Mouse (Mus musculus) neural tube, embryonic 14.5 days (tissue): ENCODE measurements around the gene Gm20388. TPM values are rescaled to one million over a fixed set of nuclear protein-coding genes. Genes with fewer than 3 reads are reported as not detected.
A peak's percentile ranks its signal among the peaks of the same experiment; 100 is the strongest.

ENCODE experiments used
- ATAC-seq: fragments of 200-750 bp; cut with Nextera tagmentation; 2 replicates; pipeline ENCODE4 v1.8.0; 2017; ENCODE audit warnings: low read depth, mild to moderate bottlenecking, moderate TSS enrichment, moderate library complexity
- H3K27ac ChIP-seq: fragments of 300-500 bp; sonication (generic); 2 replicates; pipeline ENCODE4 v1.5.1; 2014; ENCODE audit warnings: low read depth, mild to moderate bottlenecking, control low read depth, low read length, moderate library complexity, mixed read lengths
- H3K27me3 ChIP-seq: fragments of 300-500 bp; sonication (generic); 2 replicates; pipeline ENCODE4 v1.6.1; 2014; ENCODE audit warnings: low read length; ENCODE audit not compliant: control insufficient read depth, insufficient read depth
- H3K36me3 ChIP-seq: fragments of 300-500 bp; sonication (generic); 2 replicates; pipeline ENCODE4 v1.6.1; 2014; ENCODE audit warnings: low read length, mixed read lengths; ENCODE audit not compliant: control insufficient read depth, insufficient read depth
- H3K4me1 ChIP-seq: fragments of 300-500 bp; sonication (generic); 2 replicates; pipeline ENCODE4 v1.6.1; 2014; ENCODE audit warnings: low read length; ENCODE audit not compliant: control insufficient read depth, insufficient read depth
- H3K4me2 ChIP-seq: fragments of 300-500 bp; sonication (generic); 2 replicates; pipeline ENCODE4 v1.6.1; 2014; ENCODE audit warnings: mild to moderate bottlenecking, low read depth, low read length, control low read depth
- H3K4me3 ChIP-seq: fragments of 300-500 bp; sonication (generic); 2 replicates; pipeline ENCODE4 v1.5.1; 2014; ENCODE audit warnings: low read depth, low read length, control low read depth, mixed read lengths
- H3K9ac ChIP-seq: fragments of 300-500 bp; sonication (generic); replicated peaks from 2 replicates; pipeline ENCODE4 v1.6.1; 2014; ENCODE audit warnings: low read depth, mild to moderate bottlenecking, control low read depth, low read length, mixed read lengths
- H3K9me3 ChIP-seq: fragments of 300-500 bp; sonication (generic); 2 replicates; pipeline ENCODE4 v1.6.1; 2016; ENCODE audit warnings: low read length; ENCODE audit not compliant: control insufficient read depth
- WGBS: fragments of 180-500 bp; shearing (Covaris S2); extraction: QIAGEN DNeasy Blood & Tissue Kit; methylation state at CpG from one replicate; pipeline ENCODE4 v1.1.7; 2014; 5-methylcytosine and 5-hydroxymethylcytosine counted together
- polyA plus RNA-seq: library from polyadenylated mRNA; unstranded; fragments of >200 nt; fragmentation: Nextera tagmentation; extraction: Ambion mirVana; gene quantifications from 2 replicates; pipeline ENCODE4 v1.2.1, GENCODE M21; 2014

The Gm20388 gene
- polyA plus RNA-seq, 1 experiment from 2014 or later, result 10.3 TPM

DNA sequence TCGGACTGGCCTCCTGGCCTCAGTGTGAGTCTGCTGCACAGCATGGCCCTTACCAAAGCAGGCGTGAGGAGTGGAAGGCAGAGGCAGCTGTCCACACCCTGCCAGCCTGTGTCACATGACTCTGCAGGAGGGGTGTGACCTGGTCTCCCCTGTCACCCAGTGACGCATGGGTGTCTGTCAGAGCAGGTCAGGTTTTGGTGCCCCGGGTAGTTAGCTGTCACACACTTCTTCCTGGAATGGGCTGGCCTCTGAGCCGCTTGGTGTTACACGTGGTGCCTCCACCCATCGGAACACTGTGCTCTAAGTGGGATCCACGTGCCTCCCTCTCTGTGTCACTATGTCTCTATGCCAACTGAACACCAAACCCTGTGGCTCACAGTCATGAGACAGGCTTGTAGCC, 4355.2 kb downstream of the Gm20388 start:
- H3K27me3 ChIP-seq, result no peaks in the 10 kb centered on the region
- ATAC-seq, result no peak
- H3K9me3 ChIP-seq, result no peaks in the 10 kb centered on the region
- H3K36me3 ChIP-seq, result no peaks in the 10 kb centered on the region
- H3K4me2 ChIP-seq, result no peak overlapping the region
- WGBS, result 81% methylated on average over 8 of the region's 8 CpGs
- H3K4me3 ChIP-seq, result no peak overlapping the region
- no peak overlapping the region for H3K27ac ChIP-seq
- peaks cover 40% of the 10 kb centered on the region for H3K4me1 ChIP-seq
- H3K9ac ChIP-seq, result no peak overlapping the region

DNA sequence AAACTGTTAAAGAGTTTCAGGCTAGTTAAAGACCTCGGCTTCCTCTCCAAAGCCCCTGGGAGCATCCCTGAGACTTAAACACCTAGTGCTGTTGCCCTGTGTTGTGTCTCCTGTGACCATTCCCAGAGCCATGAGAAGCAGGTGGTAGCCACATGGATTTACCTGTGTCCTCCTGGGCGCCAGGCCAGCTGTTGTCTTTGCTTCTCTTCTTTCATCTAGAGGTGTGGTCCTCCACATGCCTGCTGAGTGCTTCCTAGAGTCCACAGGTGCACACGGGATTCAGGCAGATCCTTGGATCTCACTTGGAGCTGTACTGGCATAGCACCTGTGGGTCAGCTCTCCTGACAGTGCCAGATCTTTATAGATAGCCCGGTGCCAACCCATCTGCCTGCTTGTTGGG, 4356.6 kb downstream of the Gm20388 start:
- H3K4me1 ChIP-seq, result peaks cover 36% of the 10 kb centered on the region

DNA sequence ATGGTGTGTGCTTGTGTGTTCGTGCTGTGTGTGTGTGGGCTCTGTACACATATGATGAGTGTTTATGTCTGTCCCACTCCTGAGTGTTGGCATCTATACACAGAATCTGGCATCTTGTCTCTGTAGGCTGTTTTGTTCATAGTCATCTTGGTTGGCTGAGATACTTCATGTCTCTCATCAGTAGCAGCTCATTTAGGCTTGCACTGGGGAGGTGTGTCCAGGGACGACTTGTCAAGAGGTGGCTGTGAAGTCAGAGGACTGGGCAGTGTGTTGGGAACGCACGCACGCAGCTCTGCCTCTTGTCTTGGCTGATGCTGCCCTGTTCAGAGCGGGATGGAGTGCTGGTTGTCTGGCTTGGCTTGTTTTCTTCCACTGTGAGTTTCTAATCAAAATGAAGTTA, 4359.9 kb downstream of the Gm20388 start:
- 89% methylated on average over 6 of the region's 6 CpGs for WGBS

More for the DNA sequence above, 4356.6 kb downstream of the Gm20388 start:
- no peaks in the 10 kb centered on the region for H3K27me3 ChIP-seq
- no peak for ATAC-seq
- H3K9me3 ChIP-seq, result no peaks in the 10 kb centered on the region
- no peaks in the 10 kb centered on the region for H3K36me3 ChIP-seq
- WGBS, result 89% methylated on average over 4 of the region's 4 CpGs
- no peak overlapping the region for H3K9ac ChIP-seq
- H3K4me2 ChIP-seq, result no peak overlapping the region
- no peak overlapping the region for H3K27ac ChIP-seq
- H3K4me3 ChIP-seq, result no peak overlapping the region

DNA sequence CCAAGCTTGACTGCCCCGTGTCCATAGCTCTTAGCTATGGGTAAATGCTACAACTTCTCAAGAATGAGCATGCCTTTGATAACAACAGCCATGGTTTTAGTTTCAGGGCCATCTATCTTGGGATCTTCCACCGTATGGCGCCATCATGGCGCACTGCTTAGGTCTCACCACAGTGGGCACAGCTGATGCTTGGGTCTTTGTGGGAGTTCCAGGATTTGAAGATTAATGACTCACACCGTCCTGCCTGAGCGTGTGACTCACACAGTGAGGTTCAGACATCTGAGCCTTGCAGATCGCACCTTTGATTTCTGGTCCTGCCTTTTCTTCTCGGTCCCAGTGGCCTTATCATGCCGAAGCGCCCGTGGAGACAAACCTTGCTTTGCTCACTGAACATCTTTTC, 4360.3 kb downstream of the Gm20388 start:
- ATAC-seq, result no peak
- H3K4me3 ChIP-seq, result no peak overlapping the region
- 80% methylated on average over 11 of the region's 11 CpGs for WGBS
- no peaks in the 10 kb centered on the region for H3K36me3 ChIP-seq
- no peaks in the 10 kb centered on the region for H3K27me3 ChIP-seq
- peaks cover 24% of the 10 kb centered on the region; the same call in 1 of the 2 replicates for H3K4me1 ChIP-seq
- H3K9ac ChIP-seq, result no peak overlapping the region
- no peak overlapping the region for H3K4me2 ChIP-seq
- H3K27ac ChIP-seq, result peak overlapping the region; percentile 23; the same call in 1 of the 2 replicates
- H3K9me3 ChIP-seq, result no peaks in the 10 kb centered on the region

More for the DNA sequence above, 4359.9 kb downstream of the Gm20388 start:
- Histone ChIP-seq H3K9me3 (no peaks in the 10 kb centered on the region), H3K4me2 (no peak overlapping the region), H3K27me3 (no peaks in the 10 kb centered on the region), H3K4me1 (peaks cover 24% of the 10 kb centered on the region; the same call in 1 of the 2 replicates), H3K36me3 (no peaks in the 10 kb centered on the region), H3K4me3 (no peak overlapping the region), H3K9ac (no peak overlapping the region), H3K27ac (peak overlapping the region; percentile 23; the same call in 1 of the 2 replicates)
- ATAC-seq, result no peak

DNA sequence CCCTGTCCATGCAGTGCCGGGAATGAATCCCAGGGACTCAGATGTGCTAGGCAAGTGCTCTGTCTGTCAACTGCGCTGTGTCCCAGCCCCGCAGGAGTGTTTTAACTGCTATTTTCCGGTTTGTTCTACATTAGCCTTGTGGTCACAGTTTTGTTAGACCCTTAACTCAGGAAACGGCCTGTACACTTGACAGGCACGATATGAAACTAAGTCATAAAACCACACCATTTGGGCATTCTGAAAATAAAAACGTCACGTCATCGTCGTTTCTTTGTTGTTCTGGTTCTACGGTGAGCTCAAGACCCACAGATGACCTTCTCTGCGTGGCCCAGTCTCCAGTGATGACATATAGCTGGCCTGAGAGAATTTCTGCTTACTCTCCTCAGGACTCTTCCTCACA, 4360.9 kb downstream of the Gm20388 start:
- H3K4me1 ChIP-seq, result peaks cover 24% of the 10 kb centered on the region; the same call in 1 of the 2 replicates
- no peak for ATAC-seq
- no peaks in the 10 kb centered on the region for H3K27me3 ChIP-seq
- H3K27ac ChIP-seq, result no peak overlapping the region
- H3K4me3 ChIP-seq, result no peak overlapping the region
- 81% methylated on average over 12 of the region's 12 CpGs for WGBS
- H3K9ac ChIP-seq, result no peak overlapping the region
- H3K9me3 ChIP-seq, result no peaks in the 10 kb centered on the region
- H3K4me2 ChIP-seq, result no peak overlapping the region
- no peaks in the 10 kb centered on the region for H3K36me3 ChIP-seq

DNA sequence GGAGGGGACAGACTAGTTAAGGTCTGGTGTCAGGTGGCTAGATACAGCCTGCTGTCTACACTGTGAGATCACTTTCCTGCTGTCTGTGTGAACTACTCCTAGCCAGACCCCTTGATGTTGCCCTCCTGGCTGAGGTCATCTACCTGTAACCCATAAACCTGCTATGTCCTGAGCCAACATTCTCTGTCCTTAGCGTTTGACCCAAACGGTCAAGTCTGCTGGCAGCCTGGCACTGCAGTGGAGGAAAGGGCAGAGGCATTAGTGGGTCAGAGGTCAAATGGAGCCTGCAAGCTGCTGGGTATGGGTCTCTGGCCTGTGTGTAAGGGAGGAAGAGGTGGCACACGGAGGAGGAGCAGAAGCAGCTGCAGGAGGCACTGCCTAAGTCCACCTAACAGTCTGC, 4362.2 kb downstream of the Gm20388 start:
- 88% methylated on average over 3 of the region's 3 CpGs for WGBS
- H3K9ac ChIP-seq, result no peak overlapping the region
- ATAC-seq, result no peak
- no peak overlapping the region for H3K27ac ChIP-seq
- H3K4me2 ChIP-seq, result no peak overlapping the region
- no peaks in the 10 kb centered on the region for H3K36me3 ChIP-seq
- no peaks in the 10 kb centered on the region for H3K27me3 ChIP-seq
- H3K9me3 ChIP-seq, result no peaks in the 10 kb centered on the region
- peaks cover 24% of the 10 kb centered on the region; the same call in 1 of the 2 replicates for H3K4me1 ChIP-seq
- no peak overlapping the region for H3K4me3 ChIP-seq

DNA sequence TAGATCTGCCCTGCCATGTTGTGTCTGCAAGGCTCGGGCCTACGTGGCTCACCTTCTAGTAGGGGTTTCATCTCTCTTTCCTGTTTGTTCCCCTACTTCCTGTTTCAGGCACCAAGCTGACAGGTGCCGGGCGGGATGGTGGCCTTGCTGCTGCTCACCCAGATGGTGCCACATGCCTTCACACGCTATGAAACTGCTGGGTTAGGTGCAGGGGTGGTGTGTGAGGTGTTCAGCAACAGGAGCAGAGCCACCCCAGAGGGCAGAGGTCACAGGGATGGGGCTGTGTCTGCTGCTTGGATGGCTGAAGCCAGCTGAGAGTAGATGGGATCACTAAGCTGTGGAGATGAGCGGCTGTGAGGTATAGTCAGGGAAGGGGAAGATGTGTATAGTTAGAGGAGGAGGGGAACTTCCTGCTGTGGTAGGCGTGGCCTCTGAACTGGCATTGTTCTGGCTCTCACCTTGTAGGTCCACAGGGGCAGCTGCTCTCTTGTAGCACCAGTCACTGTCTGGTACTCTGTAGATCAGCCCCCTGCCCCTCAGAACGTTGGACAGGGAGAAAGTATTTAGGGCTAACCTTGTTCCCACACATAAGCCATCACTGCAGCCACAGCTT, 4363.1 kb downstream of the Gm20388 start:
- no peaks in the 10 kb centered on the region for H3K9me3 ChIP-seq
- no peak for ATAC-seq
- H3K9ac ChIP-seq, result no peak overlapping the region
- 65% methylated on average over 8 of the region's 8 CpGs for WGBS
- no peaks in the 10 kb centered on the region for H3K27me3 ChIP-seq
- no peaks in the 10 kb centered on the region for H3K36me3 ChIP-seq
- H3K4me1 ChIP-seq, result peaks cover 30% of the 10 kb centered on the region; the same call in 1 of the 2 replicates
- no peak overlapping the region for H3K27ac ChIP-seq
- H3K4me3 ChIP-seq, result no peak overlapping the region
- H3K4me2 ChIP-seq, result no peak overlapping the region

DNA sequence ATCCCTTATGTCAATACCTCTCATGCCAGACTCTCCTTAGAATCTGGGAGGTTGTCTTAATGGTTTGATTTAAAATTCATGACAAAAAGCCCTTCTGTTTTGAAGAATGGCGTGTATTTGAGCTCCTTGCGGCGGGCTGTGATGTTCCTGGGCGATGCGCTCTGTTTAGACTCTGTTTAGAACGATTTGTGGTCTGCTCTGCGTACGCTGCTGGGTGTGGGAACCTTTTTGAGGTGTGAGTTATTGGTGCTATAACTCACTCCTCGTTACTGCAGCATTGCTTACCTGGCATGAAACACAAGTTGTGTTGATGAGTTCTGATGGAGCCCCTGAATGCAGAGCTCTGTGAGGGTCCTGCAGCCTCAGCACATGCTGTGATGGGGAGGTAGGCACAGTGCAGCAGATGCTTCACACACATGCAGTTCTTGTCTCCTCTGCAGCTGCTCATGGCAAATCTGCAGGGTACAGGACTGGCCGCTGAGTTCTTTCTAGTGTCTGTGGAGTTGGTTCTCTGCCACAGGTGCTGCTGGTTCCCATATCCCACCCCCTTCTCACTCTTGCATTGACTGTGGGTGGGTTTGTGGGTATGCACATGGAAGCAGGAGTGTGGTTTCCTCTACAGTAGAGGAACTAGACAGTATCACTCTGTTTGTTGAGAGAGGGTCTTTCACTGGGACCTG, 4363.9 kb downstream of the Gm20388 start:
- no peak for ATAC-seq
- no peaks in the 10 kb centered on the region for H3K36me3 ChIP-seq
- H3K9ac ChIP-seq, result no peak overlapping the region
- no peak overlapping the region for H3K27ac ChIP-seq
- H3K9me3 ChIP-seq, result no peaks in the 10 kb centered on the region
- H3K4me1 ChIP-seq, result peaks cover 25% of the 10 kb centered on the region; the same call in 1 of the 2 replicates
- no peaks in the 10 kb centered on the region for H3K27me3 ChIP-seq
- H3K4me3 ChIP-seq, result no peak overlapping the region
- 36% methylated on average over 10 of the region's 10 CpGs for WGBS
- H3K4me2 ChIP-seq, result no peak overlapping the region

DNA sequence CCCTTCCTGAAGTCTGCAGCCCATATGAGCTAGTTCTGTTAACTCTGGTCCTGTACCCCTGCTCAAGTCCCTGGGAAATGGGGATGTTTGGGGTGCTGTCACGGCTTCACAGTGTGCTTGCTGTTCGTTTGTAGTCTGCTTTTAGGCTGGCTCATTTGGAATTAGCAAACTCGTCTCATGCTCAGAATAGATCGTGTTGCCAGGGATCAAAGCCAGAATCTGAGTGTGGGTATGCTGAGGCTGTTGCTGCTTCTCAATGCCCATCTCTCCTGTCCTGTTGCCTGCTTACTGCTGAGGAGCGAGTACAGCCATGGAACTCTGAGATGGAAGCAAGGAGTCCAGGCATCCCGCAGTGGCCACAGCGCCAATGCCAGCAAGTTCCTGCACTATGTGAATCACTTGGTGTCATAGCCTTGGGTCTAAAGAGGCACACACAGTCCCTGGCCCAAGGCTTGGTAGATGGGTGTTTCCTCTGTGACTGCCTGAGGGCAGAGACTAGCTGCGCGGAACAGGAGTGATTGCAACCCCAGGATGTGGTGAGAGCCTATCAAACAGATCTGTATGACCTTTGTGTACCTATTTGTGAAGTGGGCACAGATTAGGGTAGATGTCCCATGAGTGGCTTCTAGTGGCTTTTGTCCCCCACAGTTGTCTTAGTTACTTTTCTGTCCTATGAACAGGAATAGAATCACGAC, 4364.9 kb downstream of the Gm20388 start:
- Histone ChIP-seq H3K27ac (no peak overlapping the region), H3K4me3 (no peak overlapping the region), H3K27me3 (no peaks in the 10 kb centered on the region), H3K9me3 (no peaks in the 10 kb centered on the region), H3K4me1 (peaks cover 21% of the 10 kb centered on the region; the same call in 1 of the 2 replicates), H3K9ac (no peak overlapping the region), H3K4me2 (no peak overlapping the region), H3K36me3 (no peaks in the 10 kb centered on the region)
- no peak for ATAC-seq
- 87% methylated on average over 10 of the region's 10 CpGs for WGBS
